Comparison of ENCODE assay signal across 8 mouse cellular contexts in genomic region chr11:60352559-60353411, GRCm38 (mm10). TPM values are rescaled to one million over a fixed set of nuclear protein-coding genes. Genes with fewer than 3 reads are reported as not detected.
DNase-seq lines count a peak whose midpoint lies in the region; ATAC-seq lines count a peak whose summit lies in the region.

Gene Tom1l2 (minus strand): TSS chr11:60352905.
Gene Drc3 (plus strand): TSS chr11:60353329.

- ATAC-seq in CD4-positive, CD25-positive, alpha-beta regulatory T cell, adult 4 months, result peak; percentile 92
- ATAC-seq in heart, embryonic 14.5 days (ENCODE audit: insufficient number of reproducible peaks, insufficient read depth, low FRiP score, low read depth), result peak; percentile 99
- ATAC-seq in liver, embryonic 13.5 days (ENCODE audit: low read depth), result peak; percentile 98
- ATAC-seq in stomach, embryonic 16.5 days (ENCODE audit: insufficient read depth, low FRiP score), result peak; percentile 100

- peak within 1 kb of the TSS; percentile 84 to 89 for H3K27ac ChIP-seq in heart, embryonic 14.5 days (replicated peaks in 1 of 2; ENCODE audit: control insufficient read depth in 1 of 2, insufficient read depth in 1 of 2, low read depth in 2 of 2, low read length in 2 of 2)
- peak within 1 kb of the TSS; percentile 84 for H3K27ac ChIP-seq in liver, embryonic 13.5 days
- H3K27ac ChIP-seq in stomach, embryonic 16.5 days (ENCODE audit: low read length), result peak within 1 kb of the TSS; percentile 81

- WGBS in heart, embryonic 14.5 days, result under 1% methylated on average over 54 of the region's 57 CpGs
- WGBS in liver, embryonic 13.5 days (ENCODE audit: insufficient replicate concordance), result under 1% methylated on average over 57 of the region's 57 CpGs
- WGBS in stomach, embryonic 16.5 days, result under 1% methylated on average over 57 of the region's 57 CpGs

- H3K9me3 ChIP-seq in heart, embryonic 14.5 days (ENCODE audit: control insufficient read depth, low read length), result no peaks in the 10 kb centered on the region
- no peaks in the 10 kb centered on the region for H3K9me3 ChIP-seq in liver, embryonic 13.5 days (replicated peaks)
- H3K9me3 ChIP-seq in stomach, embryonic 16.5 days (replicated peaks; ENCODE audit: control insufficient read depth, low read length), result no peaks in the 10 kb centered on the region

- peak; percentile 97 for DNase-seq in c-Kit-negative CD71-positive TER-119-positive erythroid progenitor cells, embryonic 14.5 days (ENCODE audit: low read depth, low spot score)
- peak; percentile 100 for DNase-seq in fibroblast of lung, adult 2 months (ENCODE audit: low read depth)
- peak; percentile 100 for DNase-seq in kidney, postnatal 14 days
- DNase-seq in liver, embryonic 13.5 days, result peak; percentile 100
- peak; percentile 98 for DNase-seq in neural tube, embryonic 10.5 days (ENCODE audit: extremely low spot score, low spot score)

- H3K36me3 ChIP-seq in heart, embryonic 14.5 days (ENCODE audit: control insufficient read depth, insufficient read depth, low read length), result no peaks in the 10 kb centered on the region
- no peaks in the 10 kb centered on the region for H3K36me3 ChIP-seq in liver, embryonic 13.5 days
- H3K36me3 ChIP-seq in stomach, embryonic 16.5 days (ENCODE audit: control insufficient read depth, insufficient read depth, low read length), result no peaks in the 10 kb centered on the region

- H3K27me3 ChIP-seq in heart, embryonic 14.5 days (ENCODE audit: control insufficient read depth, insufficient read depth, low read length), result no peaks in the 10 kb centered on the region
- H3K27me3 ChIP-seq in liver, embryonic 13.5 days, result no peaks in the 10 kb centered on the region
- H3K27me3 ChIP-seq in stomach, embryonic 16.5 days (ENCODE audit: control insufficient read depth, insufficient read depth, low read length), result no peaks in the 10 kb centered on the region

- H3K4me1 ChIP-seq in heart, embryonic 14.5 days (ENCODE audit: control insufficient read depth in 2 of 2, insufficient read depth in 2 of 2, low read length in 2 of 2), result peaks cover 0 to 16% of the 10 kb centered on the region in 2 experiments; a peak in 3 of 4 replicates
- H3K4me1 ChIP-seq in liver, embryonic 13.5 days (replicated peaks), result peaks cover 46% of the 10 kb centered on the region
- peaks cover 11% of the 10 kb centered on the region for H3K4me1 ChIP-seq in stomach, embryonic 16.5 days (ENCODE audit: control insufficient read depth, insufficient read depth, low read length)

- peak within 1 kb of the TSS; percentile 81 for H3K4me2 ChIP-seq in heart, embryonic 14.5 days (ENCODE audit: low read length)
- peak within 1 kb of the TSS; percentile 93 for H3K4me2 ChIP-seq in liver, embryonic 13.5 days
- H3K4me2 ChIP-seq in stomach, embryonic 16.5 days (ENCODE audit: low read depth, low read length), result peak within 1 kb of the TSS; percentile 85

- H3K4me3 ChIP-seq in heart, embryonic 14.5 days (ENCODE audit: control insufficient read depth in 1 of 2, insufficient read depth in 1 of 2, low read depth in 1 of 2, low read length in 2 of 2), result peak within 1 kb of the TSS; percentile 79 to 83
- H3K4me3 ChIP-seq in liver, embryonic 13.5 days (replicated peaks), result peak within 1 kb of the TSS; percentile 81
- H3K4me3 ChIP-seq in stomach, embryonic 16.5 days (replicated peaks; ENCODE audit: low read length), result peak within 1 kb of the TSS; percentile 81

- H3K9ac ChIP-seq in heart, embryonic 14.5 days (ENCODE audit: low read length), result peak within 1 kb of the TSS; percentile 82
- H3K9ac ChIP-seq in liver, embryonic 13.5 days, result peak within 1 kb of the TSS; percentile 87
- H3K9ac ChIP-seq in stomach, embryonic 16.5 days (ENCODE audit: low read length), result peak within 1 kb of the TSS; percentile 76

RNA-seq across cellular contexts. Expression of gene Tom1l2, which starts in this region (rescaled TPM):
- polyA plus RNA-seq in CD4-positive, CD25-positive, alpha-beta regulatory T cell, adult 4 months (2017; shearing (Covaris generic)), result 10 to 100 TPM; 29.4 to 56.3 TPM
- polyA plus RNA-seq in heart, embryonic 14.5 days (2014; fragmentation: Nextera tagmentation; extraction: Ambion mirVana), result 22.5 and 25.7 TPM in 2 replicates
- polyA plus RNA-seq in liver, embryonic 13.5 days (2015; fragmentation: Nextera tagmentation; extraction: Ambion mirVana), result 4.6 and 5.1 TPM in 2 replicates
- polyA plus RNA-seq in stomach, embryonic 16.5 days (2015; fragmentation: Nextera tagmentation; extraction: Ambion mirVana), result 29.9 and 35.8 TPM in 2 replicates

RNA-seq across cellular contexts. Expression of gene Drc3, which starts in this region (rescaled TPM):
- under 1 TPM; 0.23 to 0.53 TPM for polyA plus RNA-seq in CD4-positive, CD25-positive, alpha-beta regulatory T cell, adult 4 months (2017; shearing (Covaris generic))
- polyA plus RNA-seq in heart, embryonic 14.5 days (2014; fragmentation: Nextera tagmentation; extraction: Ambion mirVana), result 1.8 and 3.3 TPM in 2 replicates
- polyA plus RNA-seq in liver, embryonic 13.5 days (2015; fragmentation: Nextera tagmentation; extraction: Ambion mirVana), result 0.33 and 0.56 TPM in 2 replicates
- polyA plus RNA-seq in stomach, embryonic 16.5 days (2015; fragmentation: Nextera tagmentation; extraction: Ambion mirVana), result 1.4 TPM in 2 replicates

Comparison
In these comparisons a context has a peak if more than half of its experiments do, and no peak if none do; other contexts are left out.
1. Peak in every context shown above with its lines: DNase-seq, ATAC-seq, H3K4me3 ChIP-seq and H3K27ac ChIP-seq.